Mouse (Mus musculus) spleen, adult 2 months (tissue): ENCODE results near the gene Map2k1. TPM values are rescaled to one million over a fixed set of nuclear protein-coding genes. Genes with fewer than 3 reads are reported as not detected.
"Not testable (repeated sequence)": the region's sequence is repeated elsewhere in the genome, so short reads cannot be mapped to it uniquely, and the experiment has no call there.

Source experiments
- DNase-seq, 2 experiments: peaks; one replicate each; pipeline versions ENCODE4 v3.0.0 to v3.0.0-alpha.2; 2012 to 2021; ENCODE audit warnings: low spot score in 2 of 2, low read depth in 1 of 2
- H3K27ac ChIP-seq: fragments of 200-500 bp; 2 replicates; pipeline ENCODE4 v1.5.1; 2012; ENCODE audit warnings: low read length, inconsistent platforms; ENCODE audit not compliant: insufficient read depth
- H3K27me3 ChIP-seq: fragments of 200-500 bp; 2 replicates; pipeline ENCODE4 v1.6.1; 2012; ENCODE audit warnings: mild to moderate bottlenecking, moderate library complexity, low read length, inconsistent platforms; ENCODE audit not compliant: control insufficient read depth, insufficient read depth
- H3K36me3 ChIP-seq: fragments of 200-500 bp; 2 replicates; pipeline ENCODE4 v1.6.1; 2012; ENCODE audit warnings: mild to moderate bottlenecking, low read length, inconsistent platforms; ENCODE audit not compliant: control insufficient read depth, insufficient read depth
- H3K4me1 ChIP-seq: fragments of 200-500 bp; 2 replicates; pipeline ENCODE4 v1.6.1; 2011; ENCODE audit warnings: inconsistent platforms; ENCODE audit not compliant: control insufficient read depth, insufficient read depth, insufficient read length
- H3K4me3 ChIP-seq: fragments of 200-500 bp; 2 replicates; pipeline ENCODE4 v1.5.1; 2011; ENCODE audit warnings: mild to moderate bottlenecking, inconsistent platforms; ENCODE audit not compliant: insufficient read depth, insufficient read length; ENCODE audit errors: extremely low read depth
- CTCF ChIP-seq: fragments of 200-500 bp; IDR thresholded peaks from 2 replicates; pipeline ENCODE4 v1.5.1; 2011; ENCODE audit warnings: mild to moderate bottlenecking, inconsistent platforms; ENCODE audit not compliant: insufficient read depth, insufficient read length, insufficient replicate concordance; ENCODE audit errors: extremely low read depth
- POLR2A ChIP-seq: fragments of 200-500 bp; IDR thresholded peaks from 2 replicates; pipeline ENCODE4 v1.6.1; 2011; ENCODE audit warnings: low read depth, low read length, inconsistent platforms
- WGBS: fragments of 180-500 bp; shearing (Covaris S2); methylation state at CpG from one replicate; pipeline ENCODE4 v1.1.7; 2018; 5-methylcytosine and 5-hydroxymethylcytosine counted together
- polyA plus RNA-seq: library from polyadenylated mRNA; depleted of rRNA; stranded (reverse); fragments of >200 nt; gene quantifications from 2 replicates; pipeline ENCODE4 v1.2.3, GENCODE M21; 2012

The Map2k1 gene
- polyA plus RNA-seq, 1 experiment: 35.6 TPM

- 92% methylated on average over 11 of the region's 11 CpGs for WGBS
- Histone ChIP-seq H3K36me3 (peaks cover 27% of the 10 kb centered on the region), H3K27ac (no peak overlapping the region), H3K4me3 (no peak overlapping the region), H3K4me1 (peaks cover 3% of the 10 kb centered on the region; the same call in 1 of the 2 replicates), H3K27me3 (no peaks in the 10 kb centered on the region)
- TF ChIP-seq POLR2A: no peak
- DNase-seq: no peak
Observed at GRCm38 (mm10) chr9:64175378-64175777, 78.1 kb downstream of the Map2k1 start.

- H3K27me3 ChIP-seq: no peaks in the 10 kb centered on the region
- H3K4me3 ChIP-seq: no peak overlapping the region
- H3K27ac ChIP-seq: no peak overlapping the region
- peaks cover 3% of the 10 kb centered on the region; the same call in 1 of the 2 replicates for H3K4me1 ChIP-seq
- H3K36me3 ChIP-seq: peaks cover 27% of the 10 kb centered on the region
- 71% methylated on average over 8 of the region's 8 CpGs for WGBS
- DNase-seq: no peak
- no peak for TF ChIP-seq POLR2A
- no peak for TF ChIP-seq CTCF
Observed at GRCm38 (mm10) chr9:64174766-64175165, 78.7 kb downstream of the Map2k1 start.

- no peaks in the 10 kb centered on the region for H3K27me3 ChIP-seq
Observed at GRCm38 (mm10) chr9:64174341-64174740, 79.1 kb downstream of the Map2k1 start.

GRCm38 (mm10) chr9:64173666-64174220, 79.7 kb downstream of the Map2k1 start:
- WGBS: under 1% methylated on average over 16 of the region's 16 CpGs
- TF ChIP-seq POLR2A (no peak), CTCF (no peak)
- peak overlapping the region; percentile 99 for H3K4me3 ChIP-seq
- H3K27me3 ChIP-seq: no peaks in the 10 kb centered on the region
- no peak for DNase-seq
- H3K27ac ChIP-seq: peak overlapping the region; percentile 59
- peaks cover 3% of the 10 kb centered on the region; the same call in 1 of the 2 replicates for H3K4me1 ChIP-seq
- peaks cover 27% of the 10 kb centered on the region for H3K36me3 ChIP-seq

More at GRCm38 (mm10) chr9:64174341-64174740, 79.1 kb downstream of the Map2k1 start:
- DNase-seq: no peak
- no peak for TF ChIP-seq CTCF
- no peak for TF ChIP-seq POLR2A
- Histone ChIP-seq H3K36me3 (peaks cover 27% of the 10 kb centered on the region), H3K4me3 (no peak overlapping the region; the same call in 1 of the 2 replicates), H3K27ac (no peak overlapping the region), H3K4me1 (peaks cover 3% of the 10 kb centered on the region; the same call in 1 of the 2 replicates)

GRCm38 (mm10) chr9:64172816-64173665, 80.4 kb downstream of the Map2k1 start, which contains the start of the genes Zwilch and Rpl4:
Gene Zwilch (minus strand): TSS chr9:64173104.
Gene Rpl4 (plus strand): TSS chr9:64173375.
- under 1% methylated on average over 42 of the region's 42 CpGs for WGBS
- Histone ChIP-seq H3K36me3 (peaks cover 25% of the 10 kb centered on the region), H3K27me3 (no peaks in the 10 kb centered on the region), H3K4me3 (peak within 1 kb of the TSS; percentile 99), H3K4me1 (peaks cover 3% of the 10 kb centered on the region; the same call in 1 of the 2 replicates), H3K27ac (peak within 1 kb of the TSS; percentile 71)
- TF ChIP-seq POLR2A (peak; percentile 84), CTCF (no peak)
- DNase-seq: peak; percentile 67 to 86

GRCm38 (mm10) chr9:64172145-64172815, 81.2 kb downstream of the Map2k1 start:
- WGBS: 3% methylated on average over 18 of the region's 18 CpGs
- H3K27ac ChIP-seq: no peak overlapping the region
- TF ChIP-seq POLR2A (no peak), CTCF (no peak)

GRCm38 (mm10) chr9:64169967-64170366, 83.5 kb downstream of the Map2k1 start:
- DNase-seq, H3K4me1 ChIP-seq, H3K27me3 ChIP-seq, H3K27ac ChIP-seq, H3K36me3 ChIP-seq, H3K4me3 ChIP-seq: not testable (repeated sequence)
- 95% methylated on average over 3 of the region's 3 CpGs for WGBS

More at GRCm38 (mm10) chr9:64172145-64172815, 81.2 kb downstream of the Map2k1 start:
- Histone ChIP-seq H3K4me3 (peak overlapping the region; percentile 99), H3K4me1 (peaks cover 3% of the 10 kb centered on the region; the same call in 1 of the 2 replicates), H3K27me3 (no peaks in the 10 kb centered on the region), H3K36me3 (peaks cover 19% of the 10 kb centered on the region)
- no peak for DNase-seq
